Mouse (Mus musculus): ENCODE results near the gene Cd2ap. TPM values are rescaled to one million over a fixed set of nuclear protein-coding genes. Genes with fewer than 3 reads are reported as not detected.

Gene Cd2ap
- 70.4 TPM for total RNA-seq (2023)

GRCm38 (mm10) chr17:42876001-42876903, at the start of gene Cd2ap:
Cd2ap (minus strand) TSS chr17:42876665.

Other genes starting within 250 kb of the Cd2ap start
- gene Adgrf4, start 184.4 kb downstream of the Cd2ap start, total RNA-seq (2023) = not detected
- gene Adgrf2, start 134.5 kb downstream of the Cd2ap start, total RNA-seq (2023) = not detected
- gene Tnfrsf21, start 139.9 kb upstream of the Cd2ap start, total RNA-seq (2023) = 2.3 TPM